8 mouse cellular contexts compared by ENCODE assay signal in genomic region chr2:170520321-170520971, GRCm38 (mm10). TPM values are rescaled to one million over a fixed set of nuclear protein-coding genes. Genes with fewer than 3 reads are reported as not detected.
A peak's percentile ranks its signal among the peaks of the same experiment; 100 is the strongest.
DNase-seq lines count a peak whose midpoint lies in the region; ATAC-seq and TF ChIP-seq lines count a peak whose summit lies in the region.

No protein-coding gene starts in this region.

- no peak for ATAC-seq in heart, embryonic 12.5 days (ENCODE audit: insufficient number of reproducible peaks, low FRiP score)
- ATAC-seq in hematopoietic stem cell, adult 5-6 weeks (replicated peaks in 1 of 2; ENCODE audit: insufficient read depth in 1 of 2, low FRiP score in 2 of 2, low TSS enrichment in 1 of 2, low read depth in 1 of 2, poor library complexity in 2 of 2, severe bottlenecking in 2 of 2): peak; percentile 66 to 80; a peak in 3 of 4 replicates

- H3K4me2 ChIP-seq in heart, embryonic 12.5 days: no peak overlapping the region

- intact Hi-C loops in heart, adult 2 months (cut with DNase I): loop anchor here (1.0 to 2.0 kb wide), 2 partner anchors 76 to 353 kb away; no protein-coding TSS in a partner anchor
- intact Hi-C loops in left cerebral cortex, postnatal 14 days (cut with DNase I): loop anchor here (1.0 to 10.0 kb wide), 5 partner anchors 57 to 1697 kb away; no protein-coding TSS in a partner anchor

- peak; percentile 74 for TF ChIP-seq CTCF in heart, adult 2 months (IDR thresholded peaks at IDR 0.05)

- in situ Hi-C loops in ES-E14 (cut with MboI; ENCODE audit: low sequenced_read_pairs in 2 of 2, unreplicated experiment in 2 of 2): loop anchor here (5.0 to 25.0 kb wide), 2 partner anchors 77 to 342 kb away; no protein-coding TSS in a partner anchor

- H3K27me3 ChIP-seq in heart, adult 2 months (ENCODE audit: control insufficient read depth, insufficient read depth, low read length): no peaks in the 10 kb centered on the region
- H3K27me3 ChIP-seq in heart, embryonic 12.5 days (replicated peaks): no peaks in the 10 kb centered on the region
- H3K27me3 ChIP-seq in midbrain, embryonic 10.5 days (ENCODE audit: low read depth, poor library complexity, severe bottlenecking): no peaks in the 10 kb centered on the region

- no peaks in the 10 kb centered on the region for H3K4me1 ChIP-seq in heart, adult 2 months (ENCODE audit: control insufficient read depth, insufficient read depth, low read length)
- no peaks in the 10 kb centered on the region for H3K4me1 ChIP-seq in heart, embryonic 12.5 days (replicated peaks)
- H3K4me1 ChIP-seq in ES-E14 (ENCODE audit: control insufficient read depth in 2 of 2, insufficient read depth in 2 of 2, low read length in 2 of 2, poor library complexity in 1 of 2): peaks cover 0 to 7% of the 10 kb centered on the region in 2 experiments; a peak in 1 of 4 replicates
- H3K4me1 ChIP-seq in midbrain, embryonic 10.5 days: no peaks in the 10 kb centered on the region

- DNase-seq in heart, adult 2 months: peak in 1 of 2 experiments; percentile 43
- DNase-seq in ES-E14 (ENCODE audit: low read depth, low spot score): peak; percentile 76
- DNase-seq in cerebellum, postnatal 36 days: peak; percentile 39 to 51
- DNase-seq in left cerebral cortex, postnatal 14 days (ENCODE audit: low spot score in 2 of 2): peak; percentile 59 to 78
- DNase-seq in midbrain, embryonic 10.5 days (ENCODE audit: low spot score): peak; percentile 68
- DNase-seq in telencephalon, adult 2 months (ENCODE audit: low read depth, low spot score): peak; percentile 58

- TF ChIP-seq POLR2A in heart, adult 2 months (IDR thresholded peaks at IDR 0.05; ENCODE audit: insufficient read depth, low read depth, low read length): no peak

- WGBS in heart, adult 2 months: 9% methylated on average over 7 of the region's 7 CpGs
- 14% methylated on average over 7 of the region's 7 CpGs for whole genome bisulfite sequencing in heart, embryonic 12.5 days
- WGBS in midbrain, embryonic 10.5 days: 11% methylated on average over 7 of the region's 7 CpGs

- H3K36me3 ChIP-seq in heart, adult 2 months (ENCODE audit: control insufficient read depth, insufficient read depth, low read length): no peaks in the 10 kb centered on the region
- peaks cover 39% of the 10 kb centered on the region for H3K36me3 ChIP-seq in heart, embryonic 12.5 days
- H3K36me3 ChIP-seq in ES-E14 (ENCODE audit: control insufficient read depth, insufficient read depth, low read length, poor library complexity, severe bottlenecking): peaks cover 30% of the 10 kb centered on the region
- H3K36me3 ChIP-seq in midbrain, embryonic 10.5 days: peaks cover 44% of the 10 kb centered on the region

- H3K79me2 ChIP-seq in heart, adult 2 months (replicated peaks; ENCODE audit: control insufficient read depth, insufficient read depth, low read length): no peaks in the 10 kb centered on the region

- TF ChIP-seq EP300 in heart, adult 2 months (IDR thresholded peaks at IDR 0.05; ENCODE audit: insufficient read depth, low read depth, low read length): no peak

- H3K9me3 ChIP-seq in heart, embryonic 12.5 days (replicated peaks): no peaks in the 10 kb centered on the region
- H3K9me3 ChIP-seq in ES-E14 (ENCODE audit: control insufficient read depth, insufficient read depth, low read depth, low read length): no peaks in the 10 kb centered on the region
- no peaks in the 10 kb centered on the region for H3K9me3 ChIP-seq in midbrain, embryonic 10.5 days (replicated peaks)

- no peak overlapping the region for H3K9ac ChIP-seq in heart, adult 2 months (ENCODE audit: low read depth, low read length)
- no peak overlapping the region for H3K9ac ChIP-seq in heart, embryonic 12.5 days
- H3K9ac ChIP-seq in ES-E14 (ENCODE audit: insufficient read depth, low read depth, low read length, poor library complexity, severe bottlenecking): no peak overlapping the region

- H3K4me3 ChIP-seq in heart, adult 2 months: no peak overlapping the region
- H3K4me3 ChIP-seq in heart, embryonic 12.5 days: no peak overlapping the region
- no peak overlapping the region for H3K4me3 ChIP-seq in ES-E14 (ENCODE audit: insufficient read depth in 1 of 2, low read depth in 1 of 2, low read length in 2 of 2, poor library complexity in 1 of 2, severe bottlenecking in 1 of 2)
- H3K4me3 ChIP-seq in midbrain, embryonic 10.5 days: no peak overlapping the region

- no peak overlapping the region for H3K27ac ChIP-seq in heart, adult 2 months
- no peak overlapping the region for H3K27ac ChIP-seq in heart, embryonic 12.5 days (ENCODE audit: poor library complexity, severe bottlenecking)
- no peak overlapping the region for H3K27ac ChIP-seq in ES-E14 (ENCODE audit: insufficient read depth, low read depth, low read length, poor library complexity, severe bottlenecking)
- H3K27ac ChIP-seq in midbrain, embryonic 10.5 days (replicated peaks): no peak overlapping the region

TF ChIP-seq in ES-E14, 5 proteins besides CTCF, POLR2A, EP300 and RAD21:
- TF ChIP-seq CHD2 (IDR thresholded peaks at IDR 0.05; ENCODE audit: low read depth, low read length) (no peak), ZC3H11A (IDR thresholded peaks at IDR 0.05; ENCODE audit: borderline replicate concordance, low read depth, low read length) (peak; percentile 88), MAFK (IDR thresholded peaks at IDR 0.05; ENCODE audit: insufficient read depth, low read depth, low read length) (no peak)

RNA-seq across cellular contexts. Expression of gene Cyp24a1, which starts 23.5 kb away (rescaled TPM):
- not detected for total RNA-seq in heart, adult 2 months (2021)
- not detected in 2 replicates for polyA plus RNA-seq in heart, adult 2 months (2012; rRNA removed)
- polyA plus RNA-seq in heart, embryonic 12.5 days (2016; fragmentation: Nextera tagmentation; extraction: Ambion mirVana): not detected in 2 replicates
- total RNA-seq in ES-E14 (2012; rRNA removed): not detected in 2 replicates
- total RNA-seq in hematopoietic stem cell, adult 5-6 weeks (2017): 0.44 TPM in 1 of 2 replicates, not detected in the other
- total RNA-seq in left cerebral cortex, postnatal 14 days (2021): not detected
- not detected in 2 replicates for polyA plus RNA-seq in midbrain, embryonic 10.5 days (2016; fragmentation: Nextera tagmentation; extraction: Ambion mirVana)

RNA-seq across cellular contexts. Expression of gene Pfdn4, which starts 24.2 kb away (rescaled TPM):
- 10 to 100 TPM; 10.6 to 13.3 TPM for total RNA-seq in heart, adult 2 months (2021)
- polyA plus RNA-seq in heart, adult 2 months (2012; rRNA removed): 3.6 and 7.9 TPM in 2 replicates
- 63.1 and 67.1 TPM in 2 replicates for polyA plus RNA-seq in heart, embryonic 12.5 days (2016; fragmentation: Nextera tagmentation; extraction: Ambion mirVana)
- total RNA-seq in ES-E14 (2012; rRNA removed): 52.6 and 72.6 TPM in 2 replicates
- total RNA-seq in hematopoietic stem cell, adult 5-6 weeks (2017): 52.9 and 58.7 TPM in 2 replicates
- total RNA-seq in left cerebral cortex, postnatal 14 days (2021): 10 to 100 TPM; 29.6 to 34.2 TPM
- polyA plus RNA-seq in midbrain, embryonic 10.5 days (2016; fragmentation: Nextera tagmentation; extraction: Ambion mirVana): 97.8 and 106 TPM in 2 replicates
